Mouse (Mus musculus): Measurements from ENCODE around the gene Cpeb1. TPM values are rescaled to one million over a fixed set of nuclear protein-coding genes. Genes with fewer than 3 reads are reported as not detected.

Cpeb1 gene
- polyA plus RNA-seq, 1 experiment from 2014 or later: 2.9 TPM

DNA sequence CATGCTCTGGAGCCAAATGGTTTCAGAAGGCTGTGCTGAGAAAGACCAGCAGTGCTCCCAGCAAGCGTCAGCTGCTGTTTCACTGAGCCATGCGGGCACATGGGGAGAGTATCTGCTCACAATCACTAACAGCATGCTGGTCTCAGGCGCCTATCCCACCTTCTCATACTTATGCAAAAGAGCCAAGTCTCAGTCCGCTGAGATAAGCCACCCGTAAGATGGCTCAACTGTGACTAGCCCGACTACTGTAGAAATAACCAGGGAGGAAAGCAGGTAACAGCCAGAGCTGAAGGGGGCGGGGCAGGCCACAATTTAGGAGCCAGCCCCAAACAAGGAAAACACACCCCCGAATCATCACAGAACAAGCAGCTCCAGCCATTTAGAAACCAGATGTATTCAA, 111.9 kb downstream of the Cpeb1 start:
- DNase-seq (no peak), ATAC-seq (ENCODE audit: low FRiP score, low TSS enrichment) (no peak)
- Histone ChIP-seq H3K27ac (replicated peaks; ENCODE audit: low read depth, low read length) (no peak overlapping the region), H3K4me1 (ENCODE audit: control insufficient read depth, insufficient read depth, low read length) (peaks cover 17% of the 10 kb centered on the region), H3K9ac (replicated peaks; ENCODE audit: low read length) (peak overlapping the region; percentile 93), H3K36me3 (ENCODE audit: control insufficient read depth, insufficient read depth, low read length) (peaks cover 39% of the 10 kb centered on the region), H3K4me2 (ENCODE audit: low read length) (peak overlapping the region; percentile 90), H3K4me3 (replicated peaks; ENCODE audit: low read depth, low read length) (peak overlapping the region; percentile 82), H3K27me3 (ENCODE audit: control insufficient read depth, insufficient read depth, low read length) (no peaks in the 10 kb centered on the region), H3K9me3 (ENCODE audit: control insufficient read depth, low read length) (no peaks in the 10 kb centered on the region)
- WGBS: 45% methylated on average over 8 of the region's 8 CpGs

DNA sequence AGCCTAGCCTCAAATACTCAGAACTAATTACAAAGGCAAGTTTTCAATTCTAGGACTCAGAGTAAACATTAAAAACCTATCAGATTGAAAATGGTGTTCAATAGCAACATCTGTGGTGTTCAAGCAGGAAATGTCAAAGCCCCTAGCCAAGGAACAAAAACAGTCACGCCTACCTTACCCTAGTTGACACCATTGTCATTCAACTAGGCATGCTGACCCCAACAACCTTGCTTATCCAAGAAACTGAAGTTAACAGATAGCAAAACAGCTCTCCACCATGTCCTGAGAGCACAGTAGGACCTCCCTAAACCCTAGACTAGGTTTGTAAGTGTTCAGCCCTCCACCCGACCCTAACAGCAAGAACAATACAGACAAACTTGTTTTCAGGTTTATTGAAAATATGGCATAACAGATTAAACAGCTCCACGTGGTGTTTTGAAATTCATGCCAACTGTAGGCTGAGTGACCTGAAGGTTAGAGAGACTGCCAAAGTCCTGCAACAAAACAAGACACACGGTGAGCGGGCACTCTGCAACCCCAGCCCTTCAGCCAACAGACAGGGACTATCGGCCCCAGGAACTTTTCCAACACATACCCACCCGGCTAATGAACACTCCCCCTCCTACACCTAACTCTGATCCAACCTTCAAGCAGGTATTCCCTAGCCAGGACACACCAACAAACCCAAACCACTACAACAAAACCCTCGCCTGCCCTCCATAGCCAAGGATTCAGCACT, 112.7 kb downstream of the Cpeb1 start:
- ATAC-seq (ENCODE audit: low FRiP score, low TSS enrichment) (no peak), DNase-seq (no peak)
- Histone ChIP-seq H3K4me2 (ENCODE audit: low read length) (peak overlapping the region; percentile 90), H3K4me1 (ENCODE audit: control insufficient read depth, insufficient read depth, low read length) (peaks cover 17% of the 10 kb centered on the region), H3K36me3 (ENCODE audit: control insufficient read depth, insufficient read depth, low read length) (peaks cover 42% of the 10 kb centered on the region), H3K27me3 (ENCODE audit: control insufficient read depth, insufficient read depth, low read length) (no peaks in the 10 kb centered on the region), H3K9ac (replicated peaks; ENCODE audit: low read length) (peak overlapping the region; percentile 93; the same call in 1 of the 2 replicates), H3K4me3 (replicated peaks; ENCODE audit: low read depth, low read length) (peak overlapping the region; percentile 82), H3K9me3 (ENCODE audit: control insufficient read depth, low read length) (no peaks in the 10 kb centered on the region), H3K27ac (replicated peaks; ENCODE audit: low read depth, low read length) (no peak overlapping the region)
- 75% methylated on average over 8 of the region's 8 CpGs for WGBS

GRCm38 (mm10) chr7:81341563-81341962, 113.7 kb downstream of the Cpeb1 start:
- H3K9me3 ChIP-seq (ENCODE audit: control insufficient read depth, low read length): no peaks in the 10 kb centered on the region
- no peak overlapping the region for H3K4me3 ChIP-seq (replicated peaks; ENCODE audit: low read depth, low read length)
- ATAC-seq (ENCODE audit: low FRiP score, low TSS enrichment) (no peak), DNase-seq (peak; percentile 57)
- no peak overlapping the region for H3K27ac ChIP-seq (replicated peaks; ENCODE audit: low read depth, low read length)
- H3K36me3 ChIP-seq (ENCODE audit: control insufficient read depth, insufficient read depth, low read length): peaks cover 42% of the 10 kb centered on the region
- peaks cover 17% of the 10 kb centered on the region for H3K4me1 ChIP-seq (ENCODE audit: control insufficient read depth, insufficient read depth, low read length)
- H3K9ac ChIP-seq (replicated peaks; ENCODE audit: low read length): no peak overlapping the region
- 54% methylated on average over 3 of the region's 3 CpGs for WGBS
- H3K27me3 ChIP-seq (ENCODE audit: control insufficient read depth, insufficient read depth, low read length): no peaks in the 10 kb centered on the region
- no peak overlapping the region for H3K4me2 ChIP-seq (ENCODE audit: low read length)

- Histone ChIP-seq H3K27ac (replicated peaks; ENCODE audit: low read depth, low read length) (no peak overlapping the region), H3K9me3 (ENCODE audit: control insufficient read depth, low read length) (no peaks in the 10 kb centered on the region), H3K9ac (replicated peaks; ENCODE audit: low read length) (no peak overlapping the region), H3K4me1 (ENCODE audit: control insufficient read depth, insufficient read depth, low read length) (peaks cover 17% of the 10 kb centered on the region), H3K4me3 (replicated peaks; ENCODE audit: low read depth, low read length) (no peak overlapping the region), H3K4me2 (ENCODE audit: low read length) (no peak overlapping the region), H3K36me3 (ENCODE audit: control insufficient read depth, insufficient read depth, low read length) (peaks cover 42% of the 10 kb centered on the region), H3K27me3 (ENCODE audit: control insufficient read depth, insufficient read depth, low read length) (no peaks in the 10 kb centered on the region)
- WGBS: 88% methylated on average over 4 of the region's 4 CpGs
- DNase-seq (peak; percentile 77), ATAC-seq (ENCODE audit: low FRiP score, low TSS enrichment) (no peak)
These were observed 115.5 kb downstream of the Cpeb1 start for GRCm38 (mm10) chr7:81339783-81340182.

- 82% methylated on average over 3 of the region's 3 CpGs for WGBS
- ATAC-seq (ENCODE audit: low FRiP score, low TSS enrichment): no peak
- Histone ChIP-seq H3K4me1 (ENCODE audit: control insufficient read depth, insufficient read depth, low read length) (peaks cover 12% of the 10 kb centered on the region), H3K4me2 (ENCODE audit: low read length) (no peak overlapping the region), H3K9ac (replicated peaks; ENCODE audit: low read length) (no peak overlapping the region), H3K27me3 (ENCODE audit: control insufficient read depth, insufficient read depth, low read length) (no peaks in the 10 kb centered on the region), H3K4me3 (replicated peaks; ENCODE audit: low read depth, low read length) (no peak overlapping the region), H3K36me3 (ENCODE audit: control insufficient read depth, insufficient read depth, low read length) (peaks cover 37% of the 10 kb centered on the region), H3K27ac (replicated peaks; ENCODE audit: low read depth, low read length) (no peak overlapping the region), H3K9me3 (ENCODE audit: control insufficient read depth, low read length) (no peaks in the 10 kb centered on the region)
- DNase-seq: no peak
These were observed 116.8 kb downstream of the Cpeb1 start for GRCm38 (mm10) chr7:81338522-81338873.

- Histone ChIP-seq H3K4me1 (ENCODE audit: control insufficient read depth, insufficient read depth, low read length) (peaks cover 6% of the 10 kb centered on the region), H3K9me3 (ENCODE audit: control insufficient read depth, low read length) (no peaks in the 10 kb centered on the region), H3K27me3 (ENCODE audit: control insufficient read depth, insufficient read depth, low read length) (no peaks in the 10 kb centered on the region), H3K4me3 (replicated peaks; ENCODE audit: low read depth, low read length) (no peak overlapping the region), H3K9ac (replicated peaks; ENCODE audit: low read length) (no peak overlapping the region), H3K4me2 (ENCODE audit: low read length) (no peak overlapping the region), H3K27ac (replicated peaks; ENCODE audit: low read depth, low read length) (no peak overlapping the region), H3K36me3 (ENCODE audit: control insufficient read depth, insufficient read depth, low read length) (peaks cover 36% of the 10 kb centered on the region)
- DNase-seq (no peak), ATAC-seq (ENCODE audit: low FRiP score, low TSS enrichment) (no peak)
- 97% methylated on average over 21 of the region's 21 CpGs for WGBS
These were observed 117.3 kb downstream of the Cpeb1 start for GRCm38 (mm10) chr7:81337785-81338521.

DNA sequence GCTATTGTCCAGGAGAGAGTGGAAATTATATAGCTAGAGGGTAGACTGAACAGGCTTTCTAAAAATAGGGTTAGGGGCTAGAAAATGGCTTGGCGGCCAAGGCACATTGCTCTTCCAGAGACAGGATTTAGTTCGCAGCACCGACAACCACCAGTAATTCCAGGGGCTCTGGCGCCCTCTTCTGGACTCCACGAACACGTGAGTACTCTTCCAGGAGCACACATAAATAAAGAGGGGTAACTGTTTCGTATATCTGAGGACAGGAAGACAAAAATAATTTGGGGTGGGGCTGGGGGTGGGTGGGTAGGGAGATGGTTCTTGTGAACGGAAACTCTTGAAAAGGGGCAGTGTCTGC, 118.9 kb downstream of the Cpeb1 start:
- Histone ChIP-seq H3K4me1 (ENCODE audit: control insufficient read depth, insufficient read depth, low read length) (no peaks in the 10 kb centered on the region), H3K4me2 (ENCODE audit: low read length) (no peak overlapping the region), H3K4me3 (replicated peaks; ENCODE audit: low read depth, low read length) (no peak overlapping the region), H3K9ac (replicated peaks; ENCODE audit: low read length) (no peak overlapping the region), H3K27me3 (ENCODE audit: control insufficient read depth, insufficient read depth, low read length) (no peaks in the 10 kb centered on the region), H3K27ac (replicated peaks; ENCODE audit: low read depth, low read length) (no peak overlapping the region), H3K36me3 (ENCODE audit: control insufficient read depth, insufficient read depth, low read length) (peaks cover 31% of the 10 kb centered on the region), H3K9me3 (ENCODE audit: control insufficient read depth, low read length) (no peaks in the 10 kb centered on the region)
- no peak for ATAC-seq (ENCODE audit: low FRiP score, low TSS enrichment)
- 31% methylated on average over 8 of the region's 8 CpGs for WGBS
- peak; percentile 83 for DNase-seq

- Histone ChIP-seq H3K36me3 (ENCODE audit: control insufficient read depth, insufficient read depth, low read length) (peaks cover 29% of the 10 kb centered on the region), H3K4me1 (ENCODE audit: control insufficient read depth, insufficient read depth, low read length) (no peaks in the 10 kb centered on the region), H3K27ac (replicated peaks; ENCODE audit: low read depth, low read length) (peak overlapping the region; percentile 60), H3K9me3 (ENCODE audit: control insufficient read depth, low read length) (no peaks in the 10 kb centered on the region), H3K4me3 (replicated peaks; ENCODE audit: low read depth, low read length) (no peak overlapping the region), H3K9ac (replicated peaks; ENCODE audit: low read length) (no peak overlapping the region), H3K27me3 (ENCODE audit: control insufficient read depth, insufficient read depth, low read length) (no peaks in the 10 kb centered on the region), H3K4me2 (ENCODE audit: low read length) (0 out of 2 replicates have a peak overlapping the region, but pooled peaks have one; percentile 4)
- WGBS: 36% methylated on average over 18 of the region's 18 CpGs
- ATAC-seq (ENCODE audit: low FRiP score, low TSS enrichment) (0 out of 2 replicates have a peak, but pooled peaks have one; percentile 40), DNase-seq (peak; percentile 53)
These were observed 119.4 kb downstream of the Cpeb1 start for GRCm38 (mm10) chr7:81335705-81336431.
